Comparison of ENCODE assay signal across 14 mouse cellular contexts in the genomic region with DNA sequence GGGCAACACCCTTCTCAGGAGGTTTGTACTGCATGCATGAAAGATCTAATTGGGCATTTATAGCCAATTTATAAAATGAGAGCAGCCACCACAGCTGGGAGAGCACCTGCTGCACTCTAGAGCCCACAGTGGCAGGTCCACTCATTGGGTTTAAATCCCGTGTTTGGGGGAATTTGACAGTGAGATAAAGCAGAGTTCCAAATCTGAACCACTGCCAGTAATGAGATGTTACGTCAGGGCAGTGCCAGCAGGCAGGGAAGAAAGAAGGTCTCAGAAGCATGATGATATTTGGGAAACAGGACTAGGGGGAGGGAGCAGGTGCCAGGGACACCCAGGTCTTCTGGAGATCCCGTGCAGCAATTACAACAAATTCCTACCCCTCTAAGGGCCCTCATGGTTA.
DNase-seq lines count a peak whose midpoint lies in the region; ATAC-seq lines count a peak whose summit lies in the region.
"Had no signal": no experiment of that assay in that cellular context is flagged by ENCODE, and none has a peak within 500 bp of the region (broad histone marks: within the 10 kb centered on the region; RNA-seq: fewer than 3 reads in every experiment).

No protein-coding gene starts in this region.

- 27% methylated on average over 3 of the region's 3 CpGs for WGBS in forebrain, embryonic 14.5 days
- 85% methylated on average over 3 of the region's 3 CpGs for WGBS in forebrain, embryonic 10.5 days
- WGBS in midbrain, embryonic 11.5 days = 80% methylated on average over 3 of the region's 3 CpGs
- 57% methylated on average over 3 of the region's 3 CpGs for WGBS in midbrain, embryonic 13.5 days
- 24% methylated on average over 3 of the region's 3 CpGs for WGBS in forebrain, embryonic 16.5 days

- H3K36me3 ChIP-seq in forebrain, embryonic 14.5 days (ENCODE audit: control insufficient read depth, insufficient read depth, low read length) = no peaks in the 10 kb centered on the region
- no peaks in the 10 kb centered on the region for H3K36me3 ChIP-seq in forebrain, embryonic 10.5 days (replicated peaks)
- H3K36me3 ChIP-seq in midbrain, embryonic 11.5 days (ENCODE audit: control insufficient read depth, insufficient read depth, low read length) = no peaks in the 10 kb centered on the region
- H3K36me3 ChIP-seq in midbrain, embryonic 13.5 days = no peaks in the 10 kb centered on the region
- no peaks in the 10 kb centered on the region for H3K36me3 ChIP-seq in forebrain, embryonic 16.5 days (ENCODE audit: control insufficient read depth, insufficient read depth)
- H3K36me3 ChIP-seq: heart, embryonic 13.5 days had no signal

- no peaks in the 10 kb centered on the region for H3K9me3 ChIP-seq in forebrain, embryonic 14.5 days (replicated peaks; ENCODE audit: control insufficient read depth, low read length)
- no peaks in the 10 kb centered on the region for H3K9me3 ChIP-seq in forebrain, embryonic 10.5 days
- no peaks in the 10 kb centered on the region for H3K9me3 ChIP-seq in midbrain, embryonic 11.5 days (ENCODE audit: control insufficient read depth, low read length)
- no peaks in the 10 kb centered on the region for H3K9me3 ChIP-seq in midbrain, embryonic 13.5 days
- H3K9me3 ChIP-seq in forebrain, embryonic 16.5 days (ENCODE audit: control insufficient read depth, low read length) = no peaks in the 10 kb centered on the region
- H3K9me3 ChIP-seq: heart, embryonic 13.5 days had no signal

- ATAC-seq in forebrain, embryonic 14.5 days = 0 out of 2 replicates have a peak, but pooled peaks have one; percentile 8
- no peak for ATAC-seq in midbrain, embryonic 11.5 days (ENCODE audit: low FRiP score)
- ATAC-seq in midbrain, embryonic 13.5 days = no peak
- ATAC-seq in forebrain, embryonic 16.5 days = 0 out of 2 replicates have a peak, but pooled peaks have one; percentile 7
- ATAC-seq: lung, postnatal 0 days had no signal

- H3K27me3 ChIP-seq in forebrain, embryonic 14.5 days (replicated peaks; ENCODE audit: control insufficient read depth, insufficient read depth, low read length) = no peaks in the 10 kb centered on the region
- H3K27me3 ChIP-seq in forebrain, embryonic 10.5 days (ENCODE audit: poor library complexity, severe bottlenecking) = no peaks in the 10 kb centered on the region
- no peaks in the 10 kb centered on the region for H3K27me3 ChIP-seq in midbrain, embryonic 11.5 days (ENCODE audit: control insufficient read depth, insufficient read depth, low read length)
- no peaks in the 10 kb centered on the region for H3K27me3 ChIP-seq in midbrain, embryonic 13.5 days
- H3K27me3 ChIP-seq in forebrain, embryonic 16.5 days (replicated peaks; ENCODE audit: control insufficient read depth, insufficient read depth, low read length) = no peaks in the 10 kb centered on the region
- H3K27me3 ChIP-seq: heart, embryonic 13.5 days had no signal

- no peak overlapping the region for H3K9ac ChIP-seq in forebrain, embryonic 14.5 days (ENCODE audit: low read length)
- H3K9ac ChIP-seq in midbrain, embryonic 11.5 days (ENCODE audit: low read length) = no peak overlapping the region
- H3K9ac ChIP-seq in midbrain, embryonic 13.5 days (replicated peaks) = no peak overlapping the region
- no peak overlapping the region for H3K9ac ChIP-seq in forebrain, embryonic 16.5 days (replicated peaks; ENCODE audit: low read depth, low read length)
- H3K9ac ChIP-seq: heart, embryonic 13.5 days; liver, embryonic 14.5 days had no signal

- no peak overlapping the region for H3K27ac ChIP-seq in forebrain, embryonic 14.5 days (ENCODE audit: low read depth, low read length)
- no peak overlapping the region for H3K27ac ChIP-seq in forebrain, embryonic 10.5 days
- H3K27ac ChIP-seq in midbrain, embryonic 11.5 days (ENCODE audit: low read depth, low read length) = no peak overlapping the region
- no peak overlapping the region for H3K27ac ChIP-seq in midbrain, embryonic 13.5 days
- no peak overlapping the region for H3K27ac ChIP-seq in forebrain, embryonic 16.5 days (ENCODE audit: low read length)
- H3K27ac ChIP-seq: heart, embryonic 13.5 days; liver, embryonic 14.5 days had no signal

- H3K4me2 ChIP-seq in forebrain, embryonic 14.5 days (ENCODE audit: low read length) = no peak overlapping the region
- H3K4me2 ChIP-seq in midbrain, embryonic 11.5 days = no peak overlapping the region
- H3K4me2 ChIP-seq in midbrain, embryonic 13.5 days (replicated peaks) = no peak overlapping the region
- H3K4me2 ChIP-seq in forebrain, embryonic 16.5 days (ENCODE audit: low read length) = no peak overlapping the region
- H3K4me2 ChIP-seq: heart, embryonic 13.5 days had no signal

- DNase-seq in forebrain, embryonic 14.5 days (ENCODE audit: low spot score) = peak; percentile 49
- DNase-seq in forebrain, embryonic 10.5 days (ENCODE audit: extremely low spot score, low spot score) = no peak
- DNase-seq in midbrain, embryonic 11.5 days (ENCODE audit: low spot score, missing footprints) = peak; percentile 62
- peak; percentile 52 for DNase-seq in cerebellum, adult 9-11 months
- no peak for DNase-seq in gastrocnemius, adult 8-10 months (ENCODE audit: low spot score in 2 of 2)
- DNase-seq: kidney, adult 2 months; kidney, postnatal 25 days; right cerebral cortex, postnatal 4 days; thymus, adult 18-20 months had no signal

- no peak overlapping the region for H3K4me3 ChIP-seq in forebrain, embryonic 14.5 days (ENCODE audit: low read depth, low read length)
- no peak overlapping the region for H3K4me3 ChIP-seq in forebrain, embryonic 10.5 days
- H3K4me3 ChIP-seq in midbrain, embryonic 11.5 days (ENCODE audit: low read depth, low read length) = no peak overlapping the region
- H3K4me3 ChIP-seq in midbrain, embryonic 13.5 days (replicated peaks) = no peak overlapping the region
- H3K4me3 ChIP-seq in forebrain, embryonic 16.5 days (replicated peaks; ENCODE audit: low read length) = no peak overlapping the region
- H3K4me3 ChIP-seq: heart, embryonic 13.5 days had no signal

- peaks cover 7% of the 10 kb centered on the region for H3K4me1 ChIP-seq in forebrain, embryonic 14.5 days (ENCODE audit: control insufficient read depth, insufficient read depth, low read length)
- peaks cover 8% of the 10 kb centered on the region for H3K4me1 ChIP-seq in forebrain, embryonic 10.5 days
- H3K4me1 ChIP-seq in midbrain, embryonic 11.5 days (ENCODE audit: control insufficient read depth, insufficient read depth, low read length) = peaks cover 3% of the 10 kb centered on the region; the same call in 1 of the 2 replicates
- peaks cover 25% of the 10 kb centered on the region for H3K4me1 ChIP-seq in midbrain, embryonic 13.5 days (replicated peaks)
- H3K4me1 ChIP-seq in forebrain, embryonic 16.5 days (replicated peaks; ENCODE audit: control insufficient read depth, insufficient read depth, low read length) = peaks cover 9% of the 10 kb centered on the region; the same call in 1 of the 2 replicates
- H3K4me1 ChIP-seq: heart, embryonic 13.5 days had no signal

Comparison
In these comparisons a context has a peak if more than half of its experiments do, and no peak if none do; other contexts are left out.
1. DNase-seq: peak in forebrain, embryonic 14.5 days (single experiment), midbrain, embryonic 11.5 days (single experiment) and cerebellum, adult 9-11 months (single experiment); none in forebrain, embryonic 10.5 days (single experiment) and gastrocnemius, adult 8-10 months (0 of 2).
2. ATAC-seq: peak in forebrain, embryonic 14.5 days (single experiment) and forebrain, embryonic 16.5 days (single experiment); none in midbrain, embryonic 11.5 days (single experiment) and midbrain, embryonic 13.5 days (single experiment).